Comparison of ENCODE assay signal across 16 mouse cellular contexts in genomic region chr9:106756421-106756820, GRCm38 (mm10).
"Had no signal": no experiment of that assay in that cellular context is flagged by ENCODE, and none has a peak within 500 bp of the region (broad histone marks: within the 10 kb centered on the region; RNA-seq: fewer than 3 reads in every experiment).

No protein-coding gene starts in this region.

- H3K9me3 ChIP-seq: liver, embryonic 12.5 days; lung, embryonic 15.5 days; megakaryocyte, embryonic 14.5 days; midbrain, embryonic 13.5 days; midbrain, embryonic 15.5 days; neural tube, embryonic 12.5 days; stomach, embryonic 15.5 days had no signal

- DNase-seq: lung, adult 2 months; right cerebral cortex, postnatal 14 days; thymus, adult 2 months; thymus, postnatal 25 days; thymus, postnatal 4 days had no signal

- H3K4me2 ChIP-seq: liver, embryonic 12.5 days; lung, embryonic 15.5 days; midbrain, embryonic 11.5 days; midbrain, embryonic 13.5 days; midbrain, embryonic 15.5 days; neural tube, embryonic 12.5 days; stomach, embryonic 15.5 days had no signal

- H3K27me3 ChIP-seq: liver, embryonic 12.5 days; lung, embryonic 15.5 days; megakaryocyte, embryonic 14.5 days; midbrain, embryonic 13.5 days; midbrain, embryonic 15.5 days; neural tube, embryonic 12.5 days; stomach, embryonic 15.5 days had no signal

- H3K4me1 ChIP-seq: liver, embryonic 12.5 days; lung, embryonic 15.5 days; midbrain, embryonic 13.5 days; midbrain, embryonic 15.5 days; neural tube, embryonic 12.5 days; stomach, embryonic 15.5 days had no signal

- H3K9ac ChIP-seq: liver, embryonic 12.5 days; liver, embryonic 14.5 days; lung, embryonic 15.5 days; midbrain, embryonic 13.5 days; midbrain, embryonic 15.5 days; neural tube, embryonic 12.5 days; stomach, embryonic 15.5 days had no signal

- ATAC-seq: midbrain, embryonic 13.5 days; midbrain, embryonic 15.5 days had no signal

- H3K27ac ChIP-seq: liver, embryonic 12.5 days; liver, embryonic 14.5 days; lung, embryonic 15.5 days; macrophage; midbrain, embryonic 13.5 days; midbrain, embryonic 15.5 days; neural tube, embryonic 12.5 days; stomach, embryonic 15.5 days; stomach, postnatal 0 days had no signal

- H3K4me3 ChIP-seq: liver, embryonic 12.5 days; lung, embryonic 15.5 days; megakaryocyte, embryonic 14.5 days; midbrain, embryonic 13.5 days; midbrain, embryonic 15.5 days; neural tube, embryonic 12.5 days; stomach, embryonic 15.5 days had no signal

- H3K36me3 ChIP-seq: midbrain, embryonic 15.5 days; stomach, embryonic 15.5 days had no signal
